Comparison of ENCODE assay signal across 8 mouse cellular contexts in the genomic region with DNA sequence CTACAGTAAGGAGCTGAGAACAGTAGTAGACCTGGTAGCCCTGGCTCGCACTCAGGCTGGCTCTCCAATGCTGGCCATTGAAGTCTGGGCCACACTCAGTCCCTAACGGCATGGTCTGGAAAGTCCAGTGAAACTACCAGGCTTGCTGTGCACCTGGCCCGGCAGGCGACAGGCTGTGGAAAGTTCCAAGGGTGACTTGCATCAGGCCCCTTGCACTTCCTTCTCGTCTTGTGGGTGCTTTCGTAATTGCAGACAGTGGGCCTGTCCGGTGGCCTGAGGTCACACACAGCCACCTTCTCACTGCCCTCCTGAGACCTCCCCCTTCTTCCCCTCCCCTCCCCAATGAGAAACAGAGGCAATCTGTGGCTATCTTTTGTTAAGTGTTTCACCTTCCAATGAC. TPM values are rescaled to one million over a fixed set of nuclear protein-coding genes. Genes with fewer than 3 reads are reported as not detected.
A peak's percentile ranks its signal among the peaks of the same experiment; 100 is the strongest.
DNase-seq lines count a peak whose midpoint lies in the region; ATAC-seq and TF ChIP-seq lines count a peak whose summit lies in the region.

No protein-coding gene starts in this region.

- no peak overlapping the region for H3K4me2 ChIP-seq in heart, embryonic 12.5 days
- H3K4me2 ChIP-seq in heart, postnatal 0 days (ENCODE audit: low read depth, low read length), result no peak overlapping the region
- no peak overlapping the region for H3K4me2 ChIP-seq in limb, embryonic 12.5 days

- no peaks in the 10 kb centered on the region for H3K27me3 ChIP-seq in heart, embryonic 12.5 days (replicated peaks)
- H3K27me3 ChIP-seq in heart, postnatal 0 days (ENCODE audit: control insufficient read depth, insufficient read depth, low read length), result no peaks in the 10 kb centered on the region
- no peaks in the 10 kb centered on the region for H3K27me3 ChIP-seq in limb, embryonic 12.5 days
- H3K27me3 ChIP-seq in hindbrain, embryonic 10.5 days (ENCODE audit: insufficient read depth, poor library complexity, severe bottlenecking), result no peaks in the 10 kb centered on the region

- peak; percentile 98 for DNase-seq in heart, adult 11 months
- DNase-seq in heart, postnatal 0 days (ENCODE audit: low spot score), result no peak
- DNase-seq in cerebellum, adult 11-12 months, result no peak
- no peak for DNase-seq in hindbrain, embryonic 10.5 days (ENCODE audit: low spot score)
- no peak for DNase-seq in cerebellum, postnatal 4 days (ENCODE audit: low spot score in 2 of 2)

- no peak overlapping the region for H3K9ac ChIP-seq in heart, embryonic 12.5 days
- H3K9ac ChIP-seq in heart, postnatal 0 days (replicated peaks; ENCODE audit: low read depth, low read length), result no peak overlapping the region
- H3K9ac ChIP-seq in limb, embryonic 12.5 days (replicated peaks), result no peak overlapping the region

- H3K27ac ChIP-seq in heart, embryonic 12.5 days (ENCODE audit: poor library complexity, severe bottlenecking), result no peak overlapping the region
- H3K27ac ChIP-seq in heart, postnatal 0 days (ENCODE audit: low read depth), result peak overlapping the region; percentile 62
- 0 out of 2 replicates have a peak overlapping the region, but pooled peaks have one; percentile 51 for H3K27ac ChIP-seq in limb, embryonic 12.5 days
- no peak overlapping the region for H3K27ac ChIP-seq in hindbrain, embryonic 10.5 days

- TF ChIP-seq CTCF in heart, postnatal 0 days (IDR thresholded peaks at IDR 0.05; ENCODE audit: low read depth), result no peak

- WGBS in heart, embryonic 12.5 days, result 34% methylated on average over 7 of the region's 7 CpGs
- WGBS in heart, postnatal 0 days, result 31% methylated on average over 7 of the region's 7 CpGs
- WGBS in limb, embryonic 12.5 days, result 17% methylated on average over 7 of the region's 7 CpGs
- 58% methylated on average over 7 of the region's 7 CpGs for WGBS in hindbrain, embryonic 10.5 days

- peaks cover 61% of the 10 kb centered on the region for H3K4me1 ChIP-seq in heart, embryonic 12.5 days (replicated peaks)
- H3K4me1 ChIP-seq in heart, postnatal 0 days (ENCODE audit: control insufficient read depth, insufficient read depth), result peaks cover 27% of the 10 kb centered on the region
- H3K4me1 ChIP-seq in limb, embryonic 12.5 days (replicated peaks), result peaks cover 46% of the 10 kb centered on the region
- H3K4me1 ChIP-seq in hindbrain, embryonic 10.5 days (replicated peaks), result peaks cover 34% of the 10 kb centered on the region

- no peak overlapping the region for H3K4me3 ChIP-seq in heart, embryonic 12.5 days
- H3K4me3 ChIP-seq in heart, postnatal 0 days (ENCODE audit: low read depth, low read length), result no peak overlapping the region
- no peak overlapping the region for H3K4me3 ChIP-seq in limb, embryonic 12.5 days (replicated peaks)
- no peak overlapping the region for H3K4me3 ChIP-seq in hindbrain, embryonic 10.5 days

- H3K36me3 ChIP-seq in heart, embryonic 12.5 days, result peaks cover 22% of the 10 kb centered on the region
- H3K36me3 ChIP-seq in heart, postnatal 0 days (replicated peaks; ENCODE audit: control insufficient read depth, insufficient read depth, low read length), result peaks cover 17% of the 10 kb centered on the region
- H3K36me3 ChIP-seq in limb, embryonic 12.5 days, result peaks cover 24% of the 10 kb centered on the region
- peaks cover 32% of the 10 kb centered on the region for H3K36me3 ChIP-seq in hindbrain, embryonic 10.5 days

- no peaks in the 10 kb centered on the region for H3K9me3 ChIP-seq in heart, embryonic 12.5 days (replicated peaks)
- H3K9me3 ChIP-seq in heart, postnatal 0 days (replicated peaks; ENCODE audit: control insufficient read depth, low read length), result no peaks in the 10 kb centered on the region
- H3K9me3 ChIP-seq in limb, embryonic 12.5 days, result no peaks in the 10 kb centered on the region
- H3K9me3 ChIP-seq in hindbrain, embryonic 10.5 days, result no peaks in the 10 kb centered on the region

- TF ChIP-seq EP300 in heart, postnatal 0 days (IDR thresholded peaks at IDR 0.05; ENCODE audit: low read depth), result no peak

- no peak for ATAC-seq in heart, embryonic 12.5 days (ENCODE audit: insufficient number of reproducible peaks, low FRiP score)
- ATAC-seq in heart, postnatal 0 days (ENCODE audit: insufficient read depth, low read depth), result no peak
- no peak for ATAC-seq in limb, embryonic 12.5 days (ENCODE audit: insufficient number of reproducible peaks, insufficient read depth, low FRiP score, low TSS enrichment, low read depth)
- ATAC-seq in monocyte, adult 5-6 weeks (replicated peaks; ENCODE audit: insufficient number of reproducible peaks, low FRiP score, low TSS enrichment, poor library complexity, severe bottlenecking), result peak; percentile 73

RNA-seq across cellular contexts. Expression of a gene that starts 3.1 kb away (rescaled TPM):
- 2.0 and 2.2 TPM in 2 replicates for polyA plus RNA-seq in heart, embryonic 12.5 days (2016; fragmentation: Nextera tagmentation; extraction: Ambion mirVana)
- total RNA-seq in heart, postnatal 0 days (2014; rRNA removed; ENCODE audit: low replicate concordance), result 0.70 and 3.1 TPM in 2 replicates
- 1.7 and 1.8 TPM in 2 replicates for polyA plus RNA-seq in heart, postnatal 0 days (2015; fragmentation: Nextera tagmentation; extraction: Ambion mirVana)
- polyA plus RNA-seq in limb, embryonic 12.5 days (2016; fragmentation: Nextera tagmentation; extraction: Ambion mirVana), result 1.9 and 2.4 TPM in 2 replicates
- total RNA-seq in monocyte, adult 5-6 weeks (2017), result 101 to 207 TPM (median 172 TPM) in 3 replicates
- polyA plus RNA-seq in hindbrain, embryonic 10.5 days (2016; fragmentation: Nextera tagmentation; extraction: Ambion mirVana), result 2.6 and 3.1 TPM in 2 replicates

RNA-seq across cellular contexts. Expression of a gene that starts 48.7 kb away (rescaled TPM):
- 6.5 and 6.9 TPM in 2 replicates for polyA plus RNA-seq in heart, embryonic 12.5 days (2016; fragmentation: Nextera tagmentation; extraction: Ambion mirVana)
- 4.9 and 25.1 TPM in 2 replicates for total RNA-seq in heart, postnatal 0 days (2014; rRNA removed; ENCODE audit: low replicate concordance)
- polyA plus RNA-seq in heart, postnatal 0 days (2015; fragmentation: Nextera tagmentation; extraction: Ambion mirVana), result 4.0 and 4.2 TPM in 2 replicates
- polyA plus RNA-seq in limb, embryonic 12.5 days (2016; fragmentation: Nextera tagmentation; extraction: Ambion mirVana), result 10.8 and 13.2 TPM in 2 replicates
- 6.5 to 10.0 TPM (median 8.9 TPM) in 3 replicates for total RNA-seq in monocyte, adult 5-6 weeks (2017)
- polyA plus RNA-seq in hindbrain, embryonic 10.5 days (2016; fragmentation: Nextera tagmentation; extraction: Ambion mirVana), result 6.8 and 9.3 TPM in 2 replicates

RNA-seq across cellular contexts. Expression of a gene that starts 56.0 kb away (rescaled TPM):
- polyA plus RNA-seq in heart, embryonic 12.5 days (2016; fragmentation: Nextera tagmentation; extraction: Ambion mirVana), result 25.4 and 26.9 TPM in 2 replicates
- 19.7 and 23.5 TPM in 2 replicates for total RNA-seq in heart, postnatal 0 days (2014; rRNA removed; ENCODE audit: low replicate concordance)
- 19.5 and 22.1 TPM in 2 replicates for polyA plus RNA-seq in heart, postnatal 0 days (2015; fragmentation: Nextera tagmentation; extraction: Ambion mirVana)
- polyA plus RNA-seq in limb, embryonic 12.5 days (2016; fragmentation: Nextera tagmentation; extraction: Ambion mirVana), result 35.9 and 40.1 TPM in 2 replicates
- 2.5 to 6.9 TPM (median 6.3 TPM) in 3 replicates for total RNA-seq in monocyte, adult 5-6 weeks (2017)
- polyA plus RNA-seq in hindbrain, embryonic 10.5 days (2016; fragmentation: Nextera tagmentation; extraction: Ambion mirVana), result 31.0 and 35.7 TPM in 2 replicates

Comparison
In these comparisons a context has a peak if more than half of its experiments do, and no peak if none do; other contexts are left out.
1. H3K27ac ChIP-seq: peak in heart, postnatal 0 days (single experiment) and limb, embryonic 12.5 days (single experiment); none in heart, embryonic 12.5 days (single experiment) and hindbrain, embryonic 10.5 days (single experiment).